Mouse (Mus musculus) kidney, adult 2 months (tissue): ENCODE measurements around the gene Ccser1.

Experiments used
- CTCF ChIP-seq: fragments of 200-500 bp; conservative IDR thresholded peaks from 2 replicates; pipeline ENCODE4 v1.5.1; 2011; ENCODE audit warnings: low read depth, mild to moderate bottlenecking, control low read depth, low read length, moderate library complexity, mixed read lengths; ENCODE audit not compliant: insufficient read depth, insufficient read length
- POLR2A ChIP-seq: fragments of 200-500 bp; IDR thresholded peaks from one replicate; pipeline ENCODE4 v1.6.1; 2011; ENCODE audit warnings: low read depth, low read length, control low read depth

DNA sequence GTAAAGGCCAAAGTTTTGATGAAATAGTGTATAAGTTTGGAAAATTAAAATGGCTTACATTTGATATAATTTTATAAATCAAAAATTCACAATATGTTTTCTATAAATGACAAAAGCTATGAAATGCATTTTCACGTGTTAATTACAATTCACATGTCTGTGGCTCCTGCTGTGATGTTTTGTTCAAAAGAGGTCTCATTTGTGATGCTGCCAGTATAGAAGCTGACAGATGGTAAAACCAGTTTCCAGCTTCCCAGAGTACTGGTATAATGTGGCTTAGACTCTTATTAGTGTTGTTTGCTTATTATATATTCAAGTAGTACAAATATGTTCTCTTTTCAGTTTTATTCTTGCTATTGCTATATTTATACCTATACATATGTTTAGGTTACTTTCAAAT lies 4.0 kb upstream of the Ccser1 start:
- no peak for TF ChIP-seq POLR2A
- no peak for TF ChIP-seq CTCF
